Mouse (Mus musculus) heart, embryonic 14.5 days (tissue): ENCODE measurements around the gene Abhd17c. TPM values are rescaled to one million over a fixed set of nuclear protein-coding genes. Genes with fewer than 3 reads are reported as not detected.

Experiments
- ATAC-seq: fragments of 200-750 bp; cut with Nextera tagmentation; 2 replicates; pipeline ENCODE4 v1.8.0; 2017; ENCODE audit warnings: low read depth, moderate TSS enrichment; ENCODE audit not compliant: insufficient number of reproducible peaks, insufficient read depth, low FRiP score
- H3K27ac ChIP-seq, 2 experiments: fragments of 200-500 bp in 1 of 2; fragments of 300-500 bp in 1 of 2; sonication (generic) in 1 of 2; replicated peaks in 1 of 2; 2 replicates each; pipeline ENCODE4 v1.5.1; 2012 to 2014; ENCODE audit warnings: low read depth in 2 of 2, low read length in 2 of 2, control low read depth in 1 of 2, mild to moderate bottlenecking in 1 of 2, mixed read lengths in 1 of 2; ENCODE audit not compliant: control insufficient read depth in 1 of 2, insufficient read depth in 1 of 2
- H3K27me3 ChIP-seq: fragments of 300-500 bp; sonication (generic); 2 replicates; pipeline ENCODE4 v1.6.1; 2014; ENCODE audit warnings: mild to moderate bottlenecking, low read length, control low read depth; ENCODE audit not compliant: control insufficient read depth, insufficient read depth
- H3K36me3 ChIP-seq: fragments of 300-500 bp; sonication (generic); 2 replicates; pipeline ENCODE4 v1.6.1; 2014; ENCODE audit warnings: mild to moderate bottlenecking, control low read depth, low read length, mixed read lengths; ENCODE audit not compliant: control insufficient read depth, insufficient read depth
- H3K4me1 ChIP-seq, 2 experiments: fragments of 200-500 bp in 1 of 2; fragments of 300-500 bp in 1 of 2; sonication (generic) in 1 of 2; 2 replicates each; pipeline ENCODE4 v1.6.1; 2012 to 2014; ENCODE audit warnings: low read length in 2 of 2, control low read depth in 1 of 2, mixed read lengths in 1 of 2; ENCODE audit not compliant: control insufficient read depth in 2 of 2, insufficient read depth in 2 of 2
- H3K4me2 ChIP-seq: fragments of 300-500 bp; sonication (generic); 2 replicates; pipeline ENCODE4 v1.6.1; 2014; ENCODE audit warnings: mild to moderate bottlenecking, low read length
- H3K4me3 ChIP-seq, 2 experiments: fragments of 200-500 bp in 1 of 2; fragments of 300-500 bp in 1 of 2; sonication (generic) in 1 of 2; 2 replicates each; pipeline ENCODE4 v1.5.1; 2012 to 2014; ENCODE audit warnings: low read length in 2 of 2, mild to moderate bottlenecking in 2 of 2, control low read depth in 1 of 2, low read depth in 1 of 2, moderate library complexity in 1 of 2; ENCODE audit not compliant: control insufficient read depth in 1 of 2, insufficient read depth in 1 of 2
- H3K9ac ChIP-seq: fragments of 300-500 bp; sonication (generic); 2 replicates; pipeline ENCODE4 v1.6.1; 2014; ENCODE audit warnings: mild to moderate bottlenecking, low read length
- H3K9me3 ChIP-seq: fragments of 300-500 bp; sonication (generic); 2 replicates; pipeline ENCODE4 v1.6.1; 2016; ENCODE audit warnings: low read length, control low read depth; ENCODE audit not compliant: control insufficient read depth
- WGBS: fragments of 180-500 bp; shearing (Covaris S2); extraction: QIAGEN DNeasy Blood & Tissue Kit; methylation state at CpG from one replicate; pipeline ENCODE4 v1.1.7; 2014; 5-methylcytosine and 5-hydroxymethylcytosine counted together
- polyA plus RNA-seq: library from polyadenylated mRNA; unstranded; fragments of >200 nt; fragmentation: Nextera tagmentation; extraction: Ambion mirVana; gene quantifications from 2 replicates; pipeline ENCODE4 v1.2.1, GENCODE M21; 2014

Gene Abhd17c
- polyA plus RNA-seq, 1 experiment from 2014 or later, result 82.0 TPM

GRCm38 (mm10) chr7:84088191-84088590, 63.5 kb downstream of the Abhd17c start:
- H3K4me1 ChIP-seq, result peaks cover 9 to 16% of the 10 kb centered on the region in 2 experiments; a peak in 2 of 4 replicates
- H3K27me3 ChIP-seq, result peaks cover 35% of the 10 kb centered on the region
- no peak overlapping the region for H3K9ac ChIP-seq
- WGBS, result 56% methylated on average over 3 of the region's 3 CpGs
- no peak overlapping the region for H3K27ac ChIP-seq
- no peaks in the 10 kb centered on the region for H3K9me3 ChIP-seq
- H3K4me3 ChIP-seq, result no peak overlapping the region
- H3K36me3 ChIP-seq, result no peaks in the 10 kb centered on the region
- ATAC-seq, result no peak
- H3K4me2 ChIP-seq, result no peak overlapping the region

DNA sequence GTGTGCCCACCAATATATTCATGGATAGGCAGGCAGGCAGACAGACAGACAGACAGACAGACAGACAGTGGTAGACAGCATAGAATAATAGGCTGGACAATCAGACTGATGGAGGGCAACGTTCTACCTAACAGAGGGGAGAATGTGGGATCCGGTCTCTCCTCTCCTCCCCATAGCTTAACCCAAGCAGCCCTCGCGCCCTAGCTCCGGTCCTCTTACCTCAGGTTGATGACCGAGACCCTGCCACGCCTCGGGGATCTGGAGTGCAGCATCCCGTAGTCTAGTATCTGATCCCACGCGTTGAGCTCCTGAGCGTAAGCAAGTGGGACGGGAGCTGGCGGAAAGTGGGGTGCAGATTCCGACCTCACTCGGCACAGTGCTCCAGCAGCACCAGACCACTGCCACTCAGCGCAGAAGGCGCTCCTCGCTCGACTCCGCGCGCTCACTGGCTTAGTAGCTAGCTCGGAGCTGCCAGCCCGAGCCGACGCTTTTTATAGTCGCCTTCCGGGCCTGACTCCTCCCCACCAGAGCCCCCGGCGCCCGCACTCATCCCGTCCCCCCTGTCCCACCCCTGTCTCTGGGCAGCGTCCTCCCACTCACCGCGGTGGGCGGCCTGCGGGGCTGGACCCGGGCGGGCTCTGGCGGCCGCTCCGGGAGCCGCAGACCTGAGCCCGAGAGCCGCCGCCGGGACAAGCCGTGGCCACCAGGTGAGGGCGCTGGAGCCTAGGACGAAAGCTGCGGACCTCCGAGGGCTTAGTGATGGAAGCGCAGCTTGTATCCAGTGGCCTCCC, 65.5 kb downstream of the Abhd17c start, which contains the start of gene Cemip:
Gene Cemip, minus strand, starts transcription at position 464 of the 791 bp plus-strand sequence.
- H3K9ac ChIP-seq, result peak within 1 kb of the TSS; percentile 48

DNA sequence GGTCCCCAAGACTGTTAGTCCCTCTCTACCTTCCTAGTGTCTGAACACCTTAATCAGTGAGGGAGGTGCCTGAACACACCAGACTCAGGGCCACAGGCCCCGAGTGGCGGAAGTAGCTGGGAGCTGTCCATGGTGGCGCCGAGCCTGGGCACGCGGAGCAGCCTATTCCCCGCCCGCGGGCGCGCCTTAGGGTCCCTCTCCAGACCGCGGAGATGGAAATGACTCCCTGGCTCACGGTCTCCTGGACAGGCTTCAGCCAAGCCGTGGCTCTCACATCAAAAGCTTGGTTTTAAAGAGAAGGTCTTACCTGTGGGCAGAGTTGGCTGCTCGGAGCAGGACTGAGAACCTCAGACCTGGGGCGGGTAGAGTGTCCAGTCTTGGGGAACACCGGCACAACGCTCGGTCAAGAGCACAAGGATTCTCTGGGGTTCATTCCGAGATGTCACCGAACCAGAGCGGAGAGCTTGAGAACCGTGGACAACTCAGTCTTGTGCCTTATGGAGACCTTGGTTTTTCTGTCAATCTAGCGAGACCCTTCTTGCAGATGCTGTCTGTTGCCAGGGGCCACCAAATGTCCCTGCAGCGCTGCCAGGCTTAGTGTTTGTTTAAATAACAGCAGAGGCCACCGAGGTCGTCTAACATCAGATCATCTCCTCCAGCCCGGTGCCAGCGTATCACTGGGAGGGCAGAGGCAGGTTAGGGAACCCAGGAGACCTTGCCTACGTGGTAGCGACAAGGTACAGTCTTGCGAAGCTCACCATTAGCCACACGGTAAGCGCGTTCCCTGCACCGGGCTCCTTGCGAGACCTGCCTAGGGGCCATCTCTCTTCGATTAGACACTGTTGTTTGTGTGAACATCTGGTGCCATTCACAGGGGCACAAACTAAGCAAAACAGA, 66.4 kb downstream of the Abhd17c start:
- H3K36me3 ChIP-seq, result no peaks in the 10 kb centered on the region
- H3K4me3 ChIP-seq, result peak overlapping the region; percentile 5 to 48
- peaks cover 35% of the 10 kb centered on the region for H3K27me3 ChIP-seq
- WGBS, result 4% methylated on average over 39 of the region's 39 CpGs
- H3K9ac ChIP-seq, result no peak overlapping the region
- ATAC-seq, result no peak
- peak overlapping the region; percentile 83 for H3K4me2 ChIP-seq
- H3K4me1 ChIP-seq, result peaks cover 9 to 11% of the 10 kb centered on the region in 2 experiments; a peak in 2 of 4 replicates
- no peak overlapping the region for H3K27ac ChIP-seq
- no peaks in the 10 kb centered on the region for H3K9me3 ChIP-seq

More for the DNA sequence above, 65.5 kb downstream of the Abhd17c start, which contains the start of gene Cemip:
- 1% methylated on average over 54 of the region's 54 CpGs for WGBS
- H3K4me2 ChIP-seq, result peak within 1 kb of the TSS; percentile 83
- peaks cover 35% of the 10 kb centered on the region for H3K27me3 ChIP-seq
- H3K9me3 ChIP-seq, result no peaks in the 10 kb centered on the region
- no peaks in the 10 kb centered on the region for H3K36me3 ChIP-seq
- peaks cover 9 to 15% of the 10 kb centered on the region in 2 experiments; a peak in 2 of 4 replicates for H3K4me1 ChIP-seq
- no peak within 1 kb of the TSS for H3K27ac ChIP-seq
- H3K4me3 ChIP-seq, result peak within 1 kb of the TSS; percentile 41 to 48
- peak; percentile 68 for ATAC-seq

DNA sequence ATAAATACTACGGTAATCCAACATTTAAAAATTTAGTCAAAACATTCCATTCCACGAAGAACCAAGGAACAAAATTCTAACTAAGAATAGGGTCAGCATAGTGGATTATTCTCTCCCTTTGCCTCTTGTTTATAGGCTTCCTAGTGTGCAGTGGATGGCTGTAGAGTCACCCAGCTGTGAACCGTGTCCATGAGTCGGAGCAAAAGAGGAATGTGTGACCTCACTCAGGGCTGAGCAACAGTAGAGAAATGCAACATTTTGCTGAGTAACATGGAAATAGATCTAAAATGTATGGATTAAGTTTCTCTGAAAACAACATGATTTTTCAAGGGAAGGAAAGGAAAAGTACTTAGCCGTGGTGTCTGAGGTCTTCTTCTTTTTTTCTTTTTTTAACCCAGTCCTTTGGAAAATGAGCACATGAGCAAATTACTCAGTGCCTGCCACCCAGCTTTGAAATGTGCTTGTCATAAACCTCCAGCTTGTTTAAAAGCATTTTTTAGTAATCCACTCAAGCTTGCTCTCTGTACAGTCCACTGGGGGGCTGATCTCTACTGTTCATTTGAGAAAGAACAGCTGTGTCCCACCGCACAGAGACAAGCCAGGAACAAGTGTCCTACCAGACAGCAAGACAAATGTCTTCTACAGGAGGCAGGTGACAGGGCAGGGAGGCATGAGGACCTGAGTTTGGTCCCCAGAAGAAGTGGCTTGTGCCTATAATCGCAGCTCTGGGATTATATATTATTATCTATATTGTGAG, 74.3 kb downstream of the Abhd17c start:
- H3K36me3 ChIP-seq, result no peaks in the 10 kb centered on the region
- no peak overlapping the region for H3K27ac ChIP-seq
- no peaks in the 10 kb centered on the region for H3K4me1 ChIP-seq
- no peaks in the 10 kb centered on the region for H3K27me3 ChIP-seq
- no peak overlapping the region for H3K9ac ChIP-seq
- H3K9me3 ChIP-seq, result no peaks in the 10 kb centered on the region
- H3K4me2 ChIP-seq, result no peak overlapping the region
- ATAC-seq, result no peak
- H3K4me3 ChIP-seq, result no peak overlapping the region
- WGBS, result 66% methylated on average over 7 of the region's 7 CpGs

- no peak overlapping the region for H3K9ac ChIP-seq
- no peaks in the 10 kb centered on the region for H3K36me3 ChIP-seq
- H3K4me1 ChIP-seq, result no peaks in the 10 kb centered on the region
- H3K27me3 ChIP-seq, result no peaks in the 10 kb centered on the region
- 32% methylated on average over 8 of the region's 8 CpGs for WGBS
- H3K9me3 ChIP-seq, result no peaks in the 10 kb centered on the region
- ATAC-seq, result no peak
- H3K27ac ChIP-seq, result no peak overlapping the region
- H3K4me3 ChIP-seq, result no peak overlapping the region
- no peak overlapping the region for H3K4me2 ChIP-seq
Measured at GRCm38 (mm10) chr7:84074266-84074665, 77.4 kb downstream of the Abhd17c start.

GRCm38 (mm10) chr7:84073856-84074255, 77.8 kb downstream of the Abhd17c start:
- Histone ChIP-seq H3K4me2 (no peak overlapping the region), H3K4me3 (no peak overlapping the region), H3K9ac (no peak overlapping the region), H3K27ac (no peak overlapping the region), H3K4me1 (no peaks in the 10 kb centered on the region), H3K9me3 (no peaks in the 10 kb centered on the region), H3K36me3 (no peaks in the 10 kb centered on the region), H3K27me3 (no peaks in the 10 kb centered on the region)
- 60% methylated on average over 3 of the region's 3 CpGs for WGBS
- ATAC-seq, result no peak

GRCm38 (mm10) chr7:84068931-84069330, 82.8 kb downstream of the Abhd17c start:
- H3K27me3 ChIP-seq, result no peaks in the 10 kb centered on the region
- H3K4me3 ChIP-seq, result no peak overlapping the region
- WGBS, result 61% methylated on average over 5 of the region's 5 CpGs
- no peak overlapping the region for H3K9ac ChIP-seq
- H3K4me1 ChIP-seq, result no peaks in the 10 kb centered on the region
- H3K36me3 ChIP-seq, result no peaks in the 10 kb centered on the region
- H3K9me3 ChIP-seq, result 0 out of 2 replicates have a peak, but pooled peaks cover 4% of the 10 kb centered on the region
- H3K4me2 ChIP-seq, result no peak overlapping the region
- H3K27ac ChIP-seq, result no peak overlapping the region
- ATAC-seq, result no peak
